Mouse (Mus musculus) heart, embryonic 12.5 days (tissue): ENCODE measurements at regions not wholly inside any gene's neighbourhood (a gene's known extent, or its start where the extent isn't known, plus 50 kb on each side); places are given as distances from the start of the nearest gene placed in this dataset.
"Not testable (repeated sequence)": the region's sequence is repeated elsewhere in the genome, so short reads cannot be mapped to it uniquely, and the experiment has no call there.

ENCODE experiments used
- ATAC-seq: fragments of 200-750 bp; cut with Nextera tagmentation; 2 replicates; pipeline ENCODE4 v1.8.0; 2017; ENCODE audit warnings: moderate TSS enrichment, moderate library complexity; ENCODE audit not compliant: insufficient number of reproducible peaks, low FRiP score
- H3K27ac ChIP-seq: fragments of 300-500 bp; sonication (generic); 2 replicates; pipeline ENCODE4 v1.5.1; 2016; ENCODE audit warnings: mild to moderate bottlenecking, moderate library complexity; ENCODE audit not compliant: poor library complexity, severe bottlenecking
- H3K27me3 ChIP-seq: fragments of 300-500 bp; sonication (generic); replicated peaks from 2 replicates; pipeline ENCODE4 v1.6.1; 2016; ENCODE audit warnings: mild to moderate bottlenecking, moderate library complexity
- H3K36me3 ChIP-seq: fragments of 300-500 bp; sonication (generic); 2 replicates; pipeline ENCODE4 v1.6.1; 2016; ENCODE audit warnings: mild to moderate bottlenecking, moderate library complexity
- H3K4me1 ChIP-seq: fragments of 300-500 bp; sonication (generic); replicated peaks from 2 replicates; pipeline ENCODE4 v1.6.1; 2016; ENCODE audit warnings: mild to moderate bottlenecking
- H3K4me2 ChIP-seq: fragments of 300-500 bp; sonication (generic); 2 replicates; pipeline ENCODE4 v1.6.1; 2016; ENCODE audit warnings: mild to moderate bottlenecking, moderate library complexity
- H3K4me3 ChIP-seq: fragments of 300-500 bp; sonication (generic); 2 replicates; pipeline ENCODE4 v1.5.1; 2016; ENCODE audit warnings: mild to moderate bottlenecking
- H3K9ac ChIP-seq: fragments of 300-500 bp; sonication (generic); 2 replicates; pipeline ENCODE4 v1.6.1; 2016; ENCODE audit warnings: mild to moderate bottlenecking, moderate library complexity
- H3K9me3 ChIP-seq: fragments of 300-500 bp; sonication (generic); replicated peaks from 2 replicates; pipeline ENCODE4 v1.6.1; 2016; ENCODE audit warnings: mild to moderate bottlenecking, moderate library complexity
- WGBS: fragments of 180-500 bp; shearing (Covaris S2); methylation state at CpG from one replicate; pipeline ENCODE4 v1.1.7; 2016; 5-methylcytosine and 5-hydroxymethylcytosine counted together

GRCm38 (mm10) chr4:55655329-55655728 lies 123.1 kb upstream of the Klf4 start:
- no peak overlapping the region for H3K4me3 ChIP-seq
- H3K4me2 ChIP-seq = no peak overlapping the region
- H3K27ac ChIP-seq = no peak overlapping the region
- WGBS = 77% methylated on average over 2 of the region's 2 CpGs
- H3K9me3 ChIP-seq = no peaks in the 10 kb centered on the region
- no peaks in the 10 kb centered on the region for H3K36me3 ChIP-seq
- H3K9ac ChIP-seq = no peak overlapping the region
- peaks cover 15% of the 10 kb centered on the region for H3K4me1 ChIP-seq
- peaks cover 7% of the 10 kb centered on the region for H3K27me3 ChIP-seq
- no peak for ATAC-seq

DNA sequence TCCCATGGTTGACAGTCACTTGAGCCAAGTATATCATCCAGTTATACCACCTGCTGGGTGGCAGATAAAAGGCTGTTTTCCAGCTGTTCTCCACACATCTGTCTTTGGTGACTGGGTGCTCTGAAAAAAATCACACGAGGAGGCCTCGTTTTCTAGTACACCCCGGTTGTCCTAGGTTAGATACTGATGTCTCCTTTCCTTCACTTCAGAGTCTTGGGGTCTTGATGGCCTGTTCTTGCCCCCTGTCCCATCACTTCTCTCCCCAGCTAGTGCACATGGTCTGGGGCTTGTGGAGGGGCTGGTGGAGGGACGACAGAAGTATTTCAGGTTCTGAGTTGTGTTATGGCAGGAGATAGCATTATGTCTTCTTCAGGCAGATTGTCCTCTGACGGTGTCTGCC lies 120.4 kb upstream of the Klf4 start:
- H3K27ac ChIP-seq = no peak overlapping the region

GRCm38 (mm10) chr4:55651811-55652410 lies 119.6 kb upstream of the Klf4 start:
- ATAC-seq = no peak
- 11% methylated on average over 12 of the region's 12 CpGs for WGBS
- no peaks in the 10 kb centered on the region for H3K36me3 ChIP-seq
- H3K9ac ChIP-seq = peak overlapping the region; percentile 78
- H3K27ac ChIP-seq = peak overlapping the region; percentile 96
- peaks cover 19% of the 10 kb centered on the region for H3K4me1 ChIP-seq
- no peaks in the 10 kb centered on the region for H3K9me3 ChIP-seq
- H3K4me2 ChIP-seq = peak overlapping the region; percentile 68
- H3K4me3 ChIP-seq = peak overlapping the region; percentile 65
- H3K27me3 ChIP-seq = peaks cover 7% of the 10 kb centered on the region; the same call in 1 of the 2 replicates

More for the DNA sequence above, 120.4 kb upstream of the Klf4 start:
- Histone ChIP-seq H3K27me3 (peaks cover 7% of the 10 kb centered on the region; the same call in 1 of the 2 replicates), H3K9ac (no peak overlapping the region), H3K36me3 (no peaks in the 10 kb centered on the region), H3K4me3 (no peak overlapping the region), H3K4me1 (peaks cover 19% of the 10 kb centered on the region), H3K4me2 (0 out of 2 replicates have a peak overlapping the region, but pooled peaks have one; percentile 68), H3K9me3 (no peaks in the 10 kb centered on the region)
- WGBS = 69% methylated on average over 5 of the region's 5 CpGs
- ATAC-seq = no peak

DNA sequence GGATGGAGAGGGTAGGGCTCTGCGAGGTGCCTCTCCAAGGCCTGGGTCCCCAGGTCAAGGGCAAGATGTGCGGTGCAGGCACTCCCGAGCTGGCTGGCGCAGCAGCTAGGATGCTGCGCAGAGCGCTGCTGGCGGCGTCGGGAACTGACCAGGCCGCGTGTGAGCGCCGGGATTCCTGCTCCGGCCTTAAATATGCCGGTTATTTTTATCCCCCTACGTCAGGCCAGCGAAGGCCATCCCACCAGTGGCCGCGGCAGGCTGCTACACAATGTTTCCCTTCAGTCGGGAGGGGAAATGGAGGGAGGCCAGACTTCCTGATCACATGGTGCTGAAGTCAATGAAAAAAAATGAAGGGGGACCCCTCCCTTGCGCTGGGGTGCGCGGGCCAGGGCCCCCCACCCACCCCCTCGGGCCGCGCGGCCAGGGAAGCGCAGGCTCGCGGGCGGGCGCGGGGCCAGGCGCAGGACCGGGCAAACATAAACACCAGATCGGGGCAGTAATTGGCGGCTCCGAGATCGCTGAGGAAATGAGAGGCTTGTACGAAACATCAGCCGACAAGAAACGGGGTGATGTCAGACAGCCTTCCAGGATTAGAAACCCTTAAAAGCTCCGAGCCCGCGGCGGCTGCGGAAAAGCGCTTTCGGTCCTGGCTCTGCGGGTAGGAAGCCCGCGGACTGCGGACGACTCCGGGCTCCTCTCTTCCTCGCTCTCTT lies 118.9 kb upstream of the Klf4 start:
- H3K4me1 ChIP-seq = peaks cover 19% of the 10 kb centered on the region
- ATAC-seq = peak; percentile 92
- H3K4me3 ChIP-seq = peak overlapping the region; percentile 65
- peak overlapping the region; percentile 96 for H3K27ac ChIP-seq
- H3K36me3 ChIP-seq = no peaks in the 10 kb centered on the region
- H3K4me2 ChIP-seq = peak overlapping the region; percentile 68
- H3K9ac ChIP-seq = peak overlapping the region; percentile 78
- H3K27me3 ChIP-seq = peaks cover 7% of the 10 kb centered on the region; the same call in 1 of the 2 replicates
- under 1% methylated on average over 54 of the region's 56 CpGs for WGBS
- no peaks in the 10 kb centered on the region for H3K9me3 ChIP-seq

GRCm38 (mm10) chr4:55650186-55650585 lies 117.9 kb upstream of the Klf4 start:
- no peak overlapping the region for H3K4me3 ChIP-seq
- H3K4me1 ChIP-seq = peaks cover 19% of the 10 kb centered on the region
- H3K36me3 ChIP-seq = no peaks in the 10 kb centered on the region
- 37% methylated on average over 7 of the region's 7 CpGs for WGBS
- H3K9me3 ChIP-seq = no peaks in the 10 kb centered on the region
- H3K4me2 ChIP-seq = no peak overlapping the region
- H3K27ac ChIP-seq = peak overlapping the region; percentile 96
- no peak overlapping the region for H3K9ac ChIP-seq
- ATAC-seq = no peak
- peaks cover under 1% of the 10 kb centered on the region; the same call in 1 of the 2 replicates for H3K27me3 ChIP-seq

DNA sequence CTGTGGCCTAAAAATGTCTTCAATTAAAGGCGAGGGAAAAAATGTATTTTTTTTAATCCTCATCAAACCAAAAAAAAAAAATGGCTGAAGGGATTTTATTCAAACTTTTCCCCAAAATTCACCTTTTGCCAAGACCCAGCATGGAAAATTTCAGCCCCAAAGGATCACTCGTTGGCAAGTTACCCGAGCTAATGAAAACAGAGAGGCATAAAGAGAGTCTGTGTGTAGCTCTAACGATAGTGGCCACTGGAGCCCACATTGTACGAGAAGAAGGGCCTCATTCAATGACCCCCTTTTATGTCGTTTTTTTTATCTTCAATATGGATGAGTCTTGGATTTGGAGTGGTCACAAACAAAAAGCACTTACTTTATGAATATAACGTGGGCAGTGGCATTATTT lies 116.1 kb upstream of the Klf4 start:
- H3K4me1 ChIP-seq = peaks cover 19% of the 10 kb centered on the region
- no peak overlapping the region for H3K27ac ChIP-seq
- no peak for ATAC-seq
- H3K9me3 ChIP-seq = no peaks in the 10 kb centered on the region
- no peak overlapping the region for H3K4me3 ChIP-seq
- no peaks in the 10 kb centered on the region for H3K36me3 ChIP-seq
- H3K27me3 ChIP-seq = peaks cover 6% of the 10 kb centered on the region; the same call in 1 of the 2 replicates
- H3K9ac ChIP-seq = no peak overlapping the region
- 67% methylated on average over 7 of the region's 7 CpGs for WGBS
- no peak overlapping the region for H3K4me2 ChIP-seq

DNA sequence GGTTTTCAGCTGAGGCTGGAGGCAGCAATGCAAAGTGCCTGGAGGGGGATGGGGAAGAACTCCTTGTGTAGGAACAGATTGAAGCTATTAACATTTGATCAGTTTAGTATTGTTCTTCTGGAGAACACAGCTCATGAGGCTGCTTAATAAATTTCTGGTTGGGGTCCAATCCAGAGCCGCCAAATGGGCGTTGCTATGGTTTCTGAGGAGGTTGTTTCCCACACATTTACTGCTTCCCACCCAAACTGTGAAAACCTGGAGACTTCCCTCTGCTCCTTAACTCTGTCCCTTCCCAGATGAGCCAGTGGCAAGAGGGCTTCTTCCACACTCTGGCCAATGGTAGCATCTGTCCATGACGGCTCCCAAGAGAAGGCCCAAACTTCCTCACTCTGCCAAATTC lies 113.2 kb upstream of the Klf4 start:
- Histone ChIP-seq H3K9me3 (no peaks in the 10 kb centered on the region), H3K36me3 (no peaks in the 10 kb centered on the region), H3K27ac (no peak overlapping the region), H3K4me3 (no peak overlapping the region), H3K27me3 (peaks cover 9% of the 10 kb centered on the region; the same call in 1 of the 2 replicates), H3K4me1 (peaks cover 5% of the 10 kb centered on the region), H3K4me2 (no peak overlapping the region), H3K9ac (no peak overlapping the region)
- WGBS = 80% methylated on average over 3 of the region's 3 CpGs
- no peak for ATAC-seq

DNA sequence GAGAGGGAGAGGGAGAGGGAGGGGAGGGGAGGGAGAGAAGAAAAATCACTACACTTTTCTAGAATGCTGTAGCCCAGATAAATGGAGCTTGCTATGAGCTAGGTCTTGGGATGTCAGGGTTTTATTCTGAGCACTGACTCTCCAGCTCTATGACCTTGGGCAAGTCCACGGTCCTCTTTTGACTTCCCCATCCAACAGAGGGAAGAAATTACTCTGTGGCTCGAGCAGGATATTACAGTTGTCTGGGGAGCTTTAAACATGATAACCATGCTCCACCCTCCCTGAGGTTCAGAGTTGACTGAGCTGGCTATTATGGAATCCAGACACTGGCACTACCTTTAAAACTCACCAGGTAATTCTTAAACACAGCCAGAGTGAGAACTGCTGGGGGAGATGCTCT lies 112.6 kb upstream of the Klf4 start:
- H3K27me3 ChIP-seq = peaks cover 9% of the 10 kb centered on the region; the same call in 1 of the 2 replicates
- peaks cover 2% of the 10 kb centered on the region for H3K4me1 ChIP-seq
- no peaks in the 10 kb centered on the region for H3K9me3 ChIP-seq
- WGBS = 53% methylated on average over 2 of the region's 2 CpGs
- H3K4me2 ChIP-seq = no peak overlapping the region
- no peak overlapping the region for H3K4me3 ChIP-seq
- H3K36me3 ChIP-seq = no peaks in the 10 kb centered on the region
- H3K27ac ChIP-seq = no peak overlapping the region
- no peak for ATAC-seq
- H3K9ac ChIP-seq = no peak overlapping the region

DNA sequence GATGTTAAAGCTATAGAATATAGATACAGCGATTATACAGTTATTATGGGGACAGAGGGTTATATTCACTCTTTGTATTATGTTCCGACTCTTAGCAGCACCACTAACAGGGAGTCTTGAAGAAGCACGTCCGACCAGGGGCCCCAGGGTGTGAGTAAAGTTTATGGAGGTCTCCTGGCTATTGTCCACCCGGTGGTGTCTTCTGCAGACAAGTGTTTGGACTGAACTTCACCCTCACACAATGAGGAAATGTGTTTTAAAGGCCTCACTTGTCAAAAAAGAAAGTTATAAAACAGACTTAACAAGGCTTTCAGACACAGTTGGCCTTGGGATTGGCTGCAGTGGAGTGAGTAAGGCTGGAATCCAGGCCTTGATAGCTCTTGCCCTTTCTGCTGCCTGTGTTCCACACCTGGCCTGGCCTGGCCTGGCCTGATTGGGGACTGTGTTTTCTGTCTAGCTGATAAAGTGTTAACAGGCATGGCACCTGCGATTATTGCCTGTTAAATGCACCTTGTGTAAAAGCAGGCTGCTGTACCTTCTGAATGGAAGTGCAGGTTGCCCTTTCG lies 102.8 kb upstream of the Klf4 start:
- ATAC-seq = no peak
- no peaks in the 10 kb centered on the region for H3K36me3 ChIP-seq
- peaks cover 7% of the 10 kb centered on the region for H3K4me1 ChIP-seq
- H3K27ac ChIP-seq = no peak overlapping the region
- WGBS = 86% methylated on average over 7 of the region's 7 CpGs
- H3K9me3 ChIP-seq = no peaks in the 10 kb centered on the region
- no peaks in the 10 kb centered on the region for H3K27me3 ChIP-seq
- H3K4me3 ChIP-seq = no peak overlapping the region
- no peak overlapping the region for H3K4me2 ChIP-seq
- no peak overlapping the region for H3K9ac ChIP-seq

GRCm38 (mm10) chr4:55631157-55631556 lies 98.9 kb upstream of the Klf4 start:
- no peaks in the 10 kb centered on the region for H3K9me3 ChIP-seq
- no peak overlapping the region for H3K4me2 ChIP-seq
- no peak for ATAC-seq
- no peak overlapping the region for H3K4me3 ChIP-seq
- no peaks in the 10 kb centered on the region for H3K27me3 ChIP-seq
- WGBS = 74% methylated on average over 1 of the region's 1 CpGs
- H3K9ac ChIP-seq = no peak overlapping the region
- H3K36me3 ChIP-seq = no peaks in the 10 kb centered on the region
- H3K27ac ChIP-seq = no peak overlapping the region
- no peaks in the 10 kb centered on the region for H3K4me1 ChIP-seq

DNA sequence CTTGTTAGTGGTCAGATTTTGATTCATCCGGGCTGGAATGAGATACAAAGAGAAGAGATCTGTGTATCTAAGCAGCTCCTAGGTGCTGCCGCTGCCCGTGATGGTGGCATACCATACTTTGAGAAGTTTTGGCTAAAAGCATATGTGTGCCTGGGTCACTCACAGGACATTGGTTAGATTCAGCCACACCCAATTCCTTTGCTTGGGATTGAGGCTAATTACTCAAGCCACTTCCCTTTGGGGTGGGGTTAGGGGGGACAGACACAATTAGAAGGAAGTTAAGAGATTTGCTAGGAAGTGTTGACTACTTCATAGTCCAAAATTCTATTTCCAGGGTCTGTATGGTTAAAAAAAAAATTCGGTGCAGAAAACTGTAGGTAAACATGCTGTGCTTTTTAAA lies 97.9 kb upstream of the Klf4 start:
- WGBS = 84% methylated on average over 4 of the region's 4 CpGs
- not testable (repeated sequence) for H3K27me3 ChIP-seq, ATAC-seq, H3K27ac ChIP-seq, H3K4me1 ChIP-seq, H3K4me3 ChIP-seq, H3K4me2 ChIP-seq, H3K9me3 ChIP-seq, H3K9ac ChIP-seq, H3K36me3 ChIP-seq
